Mouse (Mus musculus): ENCODE measurements around the gene Exosc5. TPM values are rescaled to one million over a fixed set of nuclear protein-coding genes. Genes with fewer than 3 reads are reported as not detected.
A peak's percentile ranks its signal among the peaks of the same experiment; 100 is the strongest.

Gene Exosc5
- polyA plus RNA-seq, 1 experiment from 2014 or later = 62.3 TPM

DNA sequence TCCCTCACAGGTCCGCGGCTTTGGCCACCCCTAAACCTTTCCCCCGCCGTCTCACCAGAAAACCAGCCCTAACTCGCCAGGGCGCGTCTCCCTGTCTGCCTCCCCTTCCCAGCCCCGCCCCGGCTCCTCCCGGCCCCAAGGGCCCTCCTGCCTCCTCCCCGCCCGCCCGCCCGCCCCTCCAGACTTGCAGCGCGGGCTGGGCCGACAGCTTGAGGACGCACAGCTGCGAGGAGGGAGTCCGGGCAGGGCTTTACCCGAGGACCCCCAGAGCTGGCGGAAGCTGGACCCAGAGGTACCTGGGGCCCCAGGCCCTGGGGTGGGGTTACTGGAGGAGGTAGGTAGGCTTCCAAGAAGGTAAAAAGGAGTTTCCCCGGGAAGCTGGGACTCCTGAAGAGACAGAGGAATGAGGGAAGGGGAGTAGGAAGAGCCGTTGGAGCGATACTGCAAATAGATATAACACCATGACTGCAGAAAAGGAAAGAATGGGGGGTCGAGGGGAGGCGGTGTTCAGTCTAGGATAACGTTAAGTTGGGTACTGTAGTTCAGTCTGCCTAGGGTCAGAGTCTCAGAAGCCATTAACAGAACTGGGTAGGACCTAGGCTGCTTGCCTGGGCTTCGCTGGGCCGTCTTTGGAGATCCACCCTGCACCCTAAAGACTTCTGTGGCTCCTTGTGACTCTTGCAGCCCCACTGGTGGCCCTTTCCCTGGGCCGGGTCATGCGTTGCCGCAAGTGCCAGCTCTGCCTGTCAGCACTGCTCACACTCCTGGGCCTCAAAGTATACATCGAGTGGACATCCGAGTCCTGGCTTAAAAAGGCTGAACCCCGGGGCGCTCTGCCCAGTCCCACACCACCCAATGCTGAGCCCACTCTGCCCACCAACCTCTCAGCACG lies 31.3 kb upstream of the Exosc5 start:
- ATAC-seq (ENCODE audit: low read depth) = peak; percentile 83
- 14% methylated on average over 31 of the region's 38 CpGs for WGBS
- Histone ChIP-seq H3K4me1 (ENCODE audit: control insufficient read depth, insufficient read depth, low read length) (peaks cover 3% of the 10 kb centered on the region; the same call in 1 of the 2 replicates), H3K27me3 (replicated peaks; ENCODE audit: control insufficient read depth, insufficient read depth, low read length) (no peaks in the 10 kb centered on the region), H3K4me2 (ENCODE audit: low read depth, low read length) (peak overlapping the region; percentile 70), H3K9ac (ENCODE audit: low read depth, low read length) (peak overlapping the region; percentile 59), H3K27ac (replicated peaks; ENCODE audit: low read depth, low read length) (peak overlapping the region; percentile 52), H3K9me3 (ENCODE audit: control insufficient read depth, low read length) (no peaks in the 10 kb centered on the region), H3K36me3 (ENCODE audit: control insufficient read depth, insufficient read depth, low read length) (peaks cover 52% of the 10 kb centered on the region), H3K4me3 (ENCODE audit: low read depth, low read length) (peak overlapping the region; percentile 41)
- peak; percentile 72 for DNase-seq (ENCODE audit: low spot score)

DNA sequence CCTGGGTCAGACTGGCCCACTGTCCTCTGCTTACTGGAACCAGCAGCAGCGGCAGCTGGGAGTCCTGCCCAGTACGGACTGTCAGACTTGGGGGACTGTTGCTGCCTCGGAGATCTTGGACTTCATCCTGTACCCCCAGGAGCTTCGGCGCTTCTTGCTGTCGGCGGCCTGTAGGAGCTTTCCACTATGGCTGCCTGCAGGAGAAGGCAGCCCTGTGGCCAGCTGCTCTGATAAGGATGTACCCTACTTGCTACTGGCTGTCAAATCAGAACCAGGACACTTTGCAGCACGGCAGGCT lies 30.7 kb upstream of the Exosc5 start:
- ATAC-seq (ENCODE audit: low read depth) (no peak), DNase-seq (ENCODE audit: low spot score) (no peak)
- peaks cover 55% of the 10 kb centered on the region for H3K36me3 ChIP-seq (ENCODE audit: control insufficient read depth, insufficient read depth, low read length)
- H3K27ac ChIP-seq (replicated peaks; ENCODE audit: low read depth, low read length) = no peak overlapping the region
- 55% methylated on average over 8 of the region's 8 CpGs for WGBS
- H3K9me3 ChIP-seq (ENCODE audit: control insufficient read depth, low read length) = no peaks in the 10 kb centered on the region
- H3K9ac ChIP-seq (ENCODE audit: low read depth, low read length) = peak overlapping the region; percentile 59; the same call in 1 of the 2 replicates
- H3K4me1 ChIP-seq (ENCODE audit: control insufficient read depth, insufficient read depth, low read length) = peaks cover 3% of the 10 kb centered on the region; the same call in 1 of the 2 replicates
- H3K4me2 ChIP-seq (ENCODE audit: low read depth, low read length) = peak overlapping the region; percentile 70
- no peaks in the 10 kb centered on the region for H3K27me3 ChIP-seq (replicated peaks; ENCODE audit: control insufficient read depth, insufficient read depth, low read length)
- peak overlapping the region; percentile 41; the same call in 1 of the 2 replicates for H3K4me3 ChIP-seq (ENCODE audit: low read depth, low read length)

DNA sequence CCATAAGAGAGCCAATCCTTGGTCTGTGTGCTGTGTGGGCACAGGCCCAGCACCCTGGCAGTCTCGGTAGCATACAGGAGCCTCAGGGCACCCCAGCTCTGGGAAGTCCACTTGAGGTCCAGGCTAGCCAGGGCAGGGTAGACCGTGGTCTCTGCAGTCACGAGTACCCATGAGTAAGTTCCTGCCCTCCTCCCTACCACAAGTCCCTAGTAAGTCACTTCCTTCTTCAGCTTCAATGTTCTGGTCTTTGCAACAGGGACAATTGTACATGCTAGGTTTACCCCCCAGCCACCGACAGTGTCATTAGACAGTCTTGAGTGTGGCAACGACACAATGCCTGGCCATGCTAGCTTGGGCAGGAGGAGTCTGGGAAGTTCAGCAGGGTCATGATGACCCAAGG lies 26.3 kb upstream of the Exosc5 start:
- Histone ChIP-seq H3K4me3 (ENCODE audit: low read depth, low read length) (no peak overlapping the region), H3K9me3 (ENCODE audit: control insufficient read depth, low read length) (no peaks in the 10 kb centered on the region), H3K4me2 (ENCODE audit: low read depth, low read length) (no peak overlapping the region), H3K4me1 (ENCODE audit: control insufficient read depth, insufficient read depth, low read length) (peaks cover 3% of the 10 kb centered on the region; the same call in 1 of the 2 replicates), H3K9ac (ENCODE audit: low read depth, low read length) (no peak overlapping the region), H3K27me3 (replicated peaks; ENCODE audit: control insufficient read depth, insufficient read depth, low read length) (no peaks in the 10 kb centered on the region), H3K27ac (replicated peaks; ENCODE audit: low read depth, low read length) (no peak overlapping the region), H3K36me3 (ENCODE audit: control insufficient read depth, insufficient read depth, low read length) (peaks cover 53% of the 10 kb centered on the region)
- ATAC-seq (ENCODE audit: low read depth) (no peak), DNase-seq (ENCODE audit: low spot score) (no peak)
- WGBS = 89% methylated on average over 5 of the region's 5 CpGs

DNA sequence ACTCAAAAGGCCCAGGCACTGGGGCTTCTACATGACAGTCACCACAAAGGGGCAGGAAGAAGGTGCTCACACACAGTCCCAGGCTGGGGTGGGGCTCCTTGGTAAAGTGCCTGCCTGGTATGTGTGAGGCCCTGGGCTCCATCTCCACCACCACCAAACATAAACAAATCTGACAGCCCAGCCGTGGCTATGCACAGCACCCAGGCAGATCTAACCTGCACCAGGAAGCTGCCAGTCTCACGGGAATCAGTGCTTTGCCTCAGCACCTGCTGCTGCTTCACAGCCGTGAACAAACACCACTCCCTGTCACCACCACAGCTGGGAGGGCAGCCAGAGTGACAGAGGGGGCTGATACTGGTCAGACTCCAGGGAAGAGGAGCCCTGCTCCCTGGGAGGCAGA lies 22.6 kb upstream of the Exosc5 start:
- no peak overlapping the region for H3K4me3 ChIP-seq (ENCODE audit: low read depth, low read length)
- DNase-seq (ENCODE audit: low spot score) (peak; percentile 50), ATAC-seq (ENCODE audit: low read depth) (peak; percentile 34)
- H3K9me3 ChIP-seq (ENCODE audit: control insufficient read depth, low read length) = no peaks in the 10 kb centered on the region
- no peak overlapping the region for H3K27ac ChIP-seq (replicated peaks; ENCODE audit: low read depth, low read length)
- H3K4me1 ChIP-seq (ENCODE audit: control insufficient read depth, insufficient read depth, low read length) = no peaks in the 10 kb centered on the region
- 67% methylated on average over 3 of the region's 3 CpGs for WGBS
- H3K9ac ChIP-seq (ENCODE audit: low read depth, low read length) = no peak overlapping the region
- no peaks in the 10 kb centered on the region for H3K27me3 ChIP-seq (replicated peaks; ENCODE audit: control insufficient read depth, insufficient read depth, low read length)
- H3K4me2 ChIP-seq (ENCODE audit: low read depth, low read length) = no peak overlapping the region
- peaks cover 44% of the 10 kb centered on the region for H3K36me3 ChIP-seq (ENCODE audit: control insufficient read depth, insufficient read depth, low read length)

DNA sequence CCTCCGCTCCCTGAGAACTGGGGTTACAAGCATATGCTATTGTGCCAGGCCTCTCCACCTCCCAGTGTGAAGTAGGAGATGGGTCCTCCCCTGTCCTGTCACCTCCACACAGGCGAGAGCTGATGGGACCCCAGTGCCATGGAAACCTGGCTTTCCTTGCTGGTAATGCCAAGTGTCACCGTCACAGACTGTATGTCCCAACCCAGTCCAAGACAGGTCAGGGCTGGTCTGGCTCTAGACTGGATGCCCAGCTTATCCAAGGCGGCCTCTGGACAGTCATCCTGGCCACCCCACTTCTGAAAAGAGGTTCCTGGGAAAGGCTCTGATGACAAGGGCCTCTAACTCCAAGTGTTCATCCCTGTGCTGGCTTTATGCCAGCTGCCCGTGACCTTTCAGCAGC lies 21.9 kb upstream of the Exosc5 start:
- Histone ChIP-seq H3K4me3 (ENCODE audit: low read depth, low read length) (no peak overlapping the region), H3K4me1 (ENCODE audit: control insufficient read depth, insufficient read depth, low read length) (no peaks in the 10 kb centered on the region), H3K27ac (replicated peaks; ENCODE audit: low read depth, low read length) (no peak overlapping the region), H3K4me2 (ENCODE audit: low read depth, low read length) (no peak overlapping the region), H3K36me3 (ENCODE audit: control insufficient read depth, insufficient read depth, low read length) (peaks cover 44% of the 10 kb centered on the region; the same call in 1 of the 2 replicates), H3K9ac (ENCODE audit: low read depth, low read length) (no peak overlapping the region), H3K27me3 (replicated peaks; ENCODE audit: control insufficient read depth, insufficient read depth, low read length) (no peaks in the 10 kb centered on the region), H3K9me3 (ENCODE audit: control insufficient read depth, low read length) (no peaks in the 10 kb centered on the region)
- WGBS = 95% methylated on average over 5 of the region's 5 CpGs
- ATAC-seq (ENCODE audit: low read depth) (no peak), DNase-seq (ENCODE audit: low spot score) (no peak)

DNA sequence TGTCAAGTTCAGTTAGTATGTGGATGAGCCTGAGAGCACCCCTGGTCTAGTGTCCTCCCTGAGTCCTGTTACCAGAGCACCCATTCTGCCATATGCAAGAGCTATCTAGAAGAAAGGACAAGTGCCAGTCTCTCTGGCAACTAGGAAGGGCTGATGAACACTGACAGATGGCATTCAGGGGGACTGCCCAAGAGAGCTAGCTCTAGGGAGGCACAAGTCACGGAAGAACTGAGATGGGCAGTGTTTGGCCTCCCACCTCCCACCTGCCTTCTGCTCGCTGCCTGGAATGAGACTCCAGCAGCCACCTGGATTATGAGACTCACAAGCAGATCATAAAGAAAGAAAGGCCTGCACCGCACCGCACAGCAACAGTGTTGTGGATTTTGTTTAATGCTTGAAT lies 19.2 kb upstream of the Exosc5 start:
- H3K36me3 ChIP-seq (ENCODE audit: control insufficient read depth, insufficient read depth, low read length) = peaks cover 32% of the 10 kb centered on the region; the same call in 1 of the 2 replicates

DNA sequence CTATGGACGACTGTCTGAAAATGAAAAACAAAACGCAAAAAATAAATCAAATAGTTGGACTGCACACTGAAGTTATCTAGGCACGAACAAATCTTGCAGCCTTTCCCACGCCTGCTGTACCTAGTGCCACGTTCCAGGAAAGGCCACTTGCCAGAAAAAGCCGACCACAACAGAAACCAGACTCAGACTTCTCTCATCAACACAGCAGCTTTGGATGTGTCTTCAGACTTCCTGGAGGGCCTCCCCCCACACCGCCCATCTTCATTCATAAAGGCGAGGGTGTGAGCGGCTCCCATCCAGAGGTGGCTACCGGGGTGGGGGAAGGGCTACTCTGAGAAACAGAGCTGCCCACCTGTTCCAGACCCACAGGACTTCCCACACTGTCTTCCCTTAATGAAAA lies 14.8 kb upstream of the Exosc5 start:
- H3K9me3 ChIP-seq (ENCODE audit: control insufficient read depth, low read length) = no peaks in the 10 kb centered on the region
- no peak overlapping the region for H3K27ac ChIP-seq (replicated peaks; ENCODE audit: low read depth, low read length)
- H3K9ac ChIP-seq (ENCODE audit: low read depth, low read length) = no peak overlapping the region
- ATAC-seq (ENCODE audit: low read depth) = no peak
- no peak overlapping the region for H3K4me3 ChIP-seq (ENCODE audit: low read depth, low read length)
- H3K4me2 ChIP-seq (ENCODE audit: low read depth, low read length) = no peak overlapping the region
- 74% methylated on average over 10 of the region's 10 CpGs for WGBS
- H3K27me3 ChIP-seq (replicated peaks; ENCODE audit: control insufficient read depth, insufficient read depth, low read length) = no peaks in the 10 kb centered on the region
- no peaks in the 10 kb centered on the region for H3K4me1 ChIP-seq (ENCODE audit: control insufficient read depth, insufficient read depth, low read length)
- H3K36me3 ChIP-seq (ENCODE audit: control insufficient read depth, insufficient read depth, low read length) = peaks cover 15% of the 10 kb centered on the region; the same call in 1 of the 2 replicates
- no peak for DNase-seq (ENCODE audit: low spot score)

More for the DNA sequence above, 19.2 kb upstream of the Exosc5 start:
- Histone ChIP-seq H3K27ac (replicated peaks; ENCODE audit: low read depth, low read length) (no peak overlapping the region), H3K9me3 (ENCODE audit: control insufficient read depth, low read length) (no peaks in the 10 kb centered on the region), H3K9ac (ENCODE audit: low read depth, low read length) (no peak overlapping the region), H3K4me2 (ENCODE audit: low read depth, low read length) (no peak overlapping the region), H3K4me1 (ENCODE audit: control insufficient read depth, insufficient read depth, low read length) (no peaks in the 10 kb centered on the region), H3K27me3 (replicated peaks; ENCODE audit: control insufficient read depth, insufficient read depth, low read length) (no peaks in the 10 kb centered on the region), H3K4me3 (ENCODE audit: low read depth, low read length) (no peak overlapping the region)
- ATAC-seq (ENCODE audit: low read depth) (no peak), DNase-seq (ENCODE audit: low spot score) (no peak)
- 92% methylated on average over 4 of the region's 4 CpGs for WGBS

DNA sequence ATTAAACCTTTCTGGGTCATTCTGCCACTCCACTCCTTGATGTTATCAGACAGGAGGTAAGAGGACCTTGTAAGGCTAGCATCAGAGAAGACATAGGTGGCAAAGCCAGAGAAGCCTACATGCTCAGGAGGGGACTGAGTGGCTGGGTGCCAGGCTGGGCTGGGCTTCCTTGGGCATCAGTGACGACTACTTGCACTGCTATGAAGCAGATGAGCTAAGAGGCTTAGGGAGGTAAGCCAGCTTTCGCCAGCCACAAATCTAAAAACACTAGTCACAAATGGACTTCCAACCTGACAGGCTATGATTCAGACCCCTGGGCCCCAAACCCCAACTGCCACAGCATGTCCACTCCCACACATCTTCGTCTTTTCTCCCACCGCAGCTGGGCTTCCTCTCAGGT lies 14.3 kb upstream of the Exosc5 start:
- WGBS = 80% methylated on average over 4 of the region's 4 CpGs
- no peaks in the 10 kb centered on the region for H3K4me1 ChIP-seq (ENCODE audit: control insufficient read depth, insufficient read depth, low read length)
- no peak for ATAC-seq (ENCODE audit: low read depth)

DNA sequence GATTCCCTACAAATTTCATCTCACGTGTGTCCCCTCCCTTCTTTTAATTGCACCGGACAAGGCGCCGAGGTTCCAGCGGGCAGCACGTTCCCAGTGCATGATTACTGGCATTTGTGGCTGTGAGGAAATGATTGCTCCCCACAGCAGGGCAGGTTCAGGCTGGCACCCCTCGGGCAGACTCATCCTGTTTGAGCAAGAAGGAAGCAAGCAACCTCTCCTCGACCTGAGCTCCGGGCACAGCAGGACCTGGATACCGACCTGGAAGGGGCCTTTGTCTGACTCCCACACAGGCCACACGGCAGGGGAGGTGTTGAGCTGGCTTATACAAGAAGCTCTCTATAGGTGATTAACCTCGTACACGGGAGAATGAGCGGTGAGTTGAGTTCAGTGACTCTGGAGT lies 13.9 kb upstream of the Exosc5 start:
- DNase-seq (ENCODE audit: low spot score) (no peak), ATAC-seq (ENCODE audit: low read depth) (no peak)
- peaks cover 9% of the 10 kb centered on the region; the same call in 1 of the 2 replicates for H3K36me3 ChIP-seq (ENCODE audit: control insufficient read depth, insufficient read depth, low read length)
- H3K4me2 ChIP-seq (ENCODE audit: low read depth, low read length) = no peak overlapping the region
- no peak overlapping the region for H3K27ac ChIP-seq (replicated peaks; ENCODE audit: low read depth, low read length)
- H3K9ac ChIP-seq (ENCODE audit: low read depth, low read length) = no peak overlapping the region
- H3K4me1 ChIP-seq (ENCODE audit: control insufficient read depth, insufficient read depth, low read length) = no peaks in the 10 kb centered on the region
- no peaks in the 10 kb centered on the region for H3K27me3 ChIP-seq (replicated peaks; ENCODE audit: control insufficient read depth, insufficient read depth, low read length)
- H3K9me3 ChIP-seq (ENCODE audit: control insufficient read depth, low read length) = no peaks in the 10 kb centered on the region
- WGBS = 52% methylated on average over 14 of the region's 14 CpGs
- H3K4me3 ChIP-seq (ENCODE audit: low read depth, low read length) = no peak overlapping the region

More for the DNA sequence above, 14.3 kb upstream of the Exosc5 start:
- Histone ChIP-seq H3K27me3 (replicated peaks; ENCODE audit: control insufficient read depth, insufficient read depth, low read length) (no peaks in the 10 kb centered on the region), H3K9me3 (ENCODE audit: control insufficient read depth, low read length) (no peaks in the 10 kb centered on the region), H3K9ac (ENCODE audit: low read depth, low read length) (no peak overlapping the region), H3K36me3 (ENCODE audit: control insufficient read depth, insufficient read depth, low read length) (peaks cover 11% of the 10 kb centered on the region; the same call in 1 of the 2 replicates), H3K4me3 (ENCODE audit: low read depth, low read length) (no peak overlapping the region), H3K27ac (replicated peaks; ENCODE audit: low read depth, low read length) (no peak overlapping the region), H3K4me2 (ENCODE audit: low read depth, low read length) (no peak overlapping the region)
- no peak for DNase-seq (ENCODE audit: low spot score)
